Comparison of ENCODE assay signal across 20 mouse cellular contexts in the genomic region with DNA sequence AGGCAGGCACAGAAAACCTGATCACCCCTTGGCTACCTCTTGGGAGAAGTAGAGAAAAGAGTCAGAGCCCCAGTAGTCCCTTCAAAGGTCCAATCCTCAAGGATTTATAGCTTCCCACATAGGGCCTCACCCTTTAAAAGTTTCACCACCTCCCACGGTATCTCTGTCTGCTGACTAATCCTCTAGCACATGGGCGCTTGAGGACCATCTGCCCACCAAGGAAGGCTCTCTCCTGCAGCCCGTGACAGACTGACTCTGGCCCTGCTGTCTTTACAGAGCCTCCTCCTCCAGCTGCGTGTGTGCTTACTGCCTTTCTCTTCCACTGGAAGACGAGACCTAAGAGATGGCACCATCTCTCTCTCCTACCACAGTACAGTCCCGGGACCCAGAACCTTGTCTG. TPM values are rescaled to one million over a fixed set of nuclear protein-coding genes. Genes with fewer than 3 reads are reported as not detected.
DNase-seq lines count a peak whose midpoint lies in the region.
"Had no signal": no experiment of that assay in that cellular context is flagged by ENCODE, and none has a peak within 500 bp of the region (broad histone marks: within the 10 kb centered on the region; RNA-seq: fewer than 3 reads in every experiment).

No protein-coding gene starts in this region.

- DNase-seq in layer of hippocampus, adult 8-10 months (ENCODE audit: low spot score in 2 of 2), result peak; percentile 34 to 37
- no peak for DNase-seq in layer of hippocampus, adult 9-10 months (ENCODE audit: low spot score)
- peak; percentile 32 for DNase-seq in layer of hippocampus, adult 9-11 months
- DNase-seq in left cerebral cortex, postnatal 14 days (ENCODE audit: low spot score in 2 of 2), result peak; percentile 22 to 39
- peak; percentile 19 for DNase-seq in right cerebral cortex, postnatal 25 days
- DNase-seq in ovary, postnatal 10 days (ENCODE audit: low spot score), result no peak
- no peak for DNase-seq in cerebellum, adult 9-10 months
- no peak for DNase-seq in kidney, adult 8-10 months
- DNase-seq: adrenal gland, adult 8-10 months; cerebellum, adult 18-20 months; cerebellum, postnatal 36 days; liver; lung, postnatal 4 days; midbrain, embryonic 14.5 days; retina, postnatal 1 day; thymus, postnatal 14 days had no signal

- intact Hi-C loops in left cerebral cortex, postnatal 14 days (cut with DNase I), result loop anchor here (10.0 kb wide), 2 partner anchors 325 to 435 kb away; no protein-coding TSS in a partner anchor

RNA-seq across cellular contexts. Expression of gene Cckar, which starts 27.9 kb away (rescaled TPM):
- total RNA-seq in layer of hippocampus, adult 8-10 months (2022), result not detected
- under 1 TPM in 1 of 2 experiments, not detected in 1; 0.19 TPM for total RNA-seq in left cerebral cortex, postnatal 14 days (2021)
- total RNA-seq: gastrocnemius, adult 18-20 months; gastrocnemius, postnatal 4 days; megakaryocyte-erythroid progenitor cell, adult 5-6 weeks; MEL had no signal

Comparison
In these comparisons a context has a peak if more than half of its experiments do, and no peak if none do; other contexts are left out.
1. DNase-seq: peak in layer of hippocampus, adult 8-10 months (2 of 2), layer of hippocampus, adult 9-11 months (single experiment), left cerebral cortex, postnatal 14 days (2 of 2) and right cerebral cortex, postnatal 25 days (single experiment); none in layer of hippocampus, adult 9-10 months (single experiment), ovary, postnatal 10 days (single experiment), cerebellum, adult 9-10 months (single experiment) and kidney, adult 8-10 months (0 of 2).